Mouse (Mus musculus) inflammation-experienced regulatory T-cells, adult 6 months (primary cell): ENCODE data around the gene Sh2d3c. TPM values are rescaled to one million over a fixed set of nuclear protein-coding genes. Genes with fewer than 3 reads are reported as not detected.

Source experiments
- ATAC-seq: one replicate; pipeline ENCODE4 v1.8.0; 2017
- polyA plus RNA-seq, 3 experiments: library from polyadenylated mRNA; unstranded; fragments of 100-300 nt; shearing (Covaris generic); gene quantifications; one replicate each; pipeline ENCODE4 v1.2.1; 2017

The Sh2d3c gene
- polyA plus RNA-seq, 3 experiments from 2014 or later, result 56.2 to 83.0 (median 61.4) TPM

DNA sequence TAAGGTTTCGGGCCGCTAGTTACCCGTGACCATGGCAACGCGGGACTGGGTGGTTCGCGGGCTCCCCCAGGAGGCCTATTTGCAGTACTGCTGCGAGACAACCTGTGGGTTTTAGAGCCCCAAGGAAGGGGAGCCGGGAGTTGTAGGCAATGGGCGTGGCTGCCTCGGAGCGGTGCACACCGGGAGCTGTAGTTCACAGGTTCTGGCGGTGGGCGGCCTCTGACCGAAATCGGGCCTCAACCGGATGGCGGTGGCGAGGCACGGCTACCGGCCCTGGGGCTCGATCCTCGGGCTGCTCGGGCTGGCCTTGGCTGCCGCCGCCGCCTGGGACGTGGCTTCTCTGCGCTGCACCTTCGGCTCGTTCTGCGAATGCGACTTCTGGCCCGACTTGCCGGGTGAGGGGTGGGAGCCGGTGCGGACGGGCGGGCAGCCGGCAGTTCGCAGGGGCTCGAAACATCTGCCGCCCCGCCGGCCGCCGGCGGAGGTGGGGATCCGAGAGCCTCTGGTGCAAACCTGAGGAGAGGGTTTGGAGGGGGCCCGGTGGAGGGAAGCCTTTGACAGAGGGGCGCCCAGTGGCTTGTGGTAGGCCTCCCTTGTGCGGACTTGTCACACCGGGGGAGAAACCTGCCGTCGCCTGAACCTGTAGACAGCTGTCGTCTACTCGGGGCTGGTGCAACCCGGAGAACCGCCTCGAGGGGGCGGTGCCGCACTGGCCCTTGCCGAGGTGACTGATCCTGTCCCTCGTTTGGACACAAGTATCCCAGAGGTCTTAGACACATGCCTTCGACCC lies 36.4 kb downstream of the Sh2d3c start, which contains the start of gene Tor2a:
Gene Tor2a, plus strand, starts transcription at position 179 of the 790 bp plus-strand sequence.
- ATAC-seq, result peak; percentile 96

DNA sequence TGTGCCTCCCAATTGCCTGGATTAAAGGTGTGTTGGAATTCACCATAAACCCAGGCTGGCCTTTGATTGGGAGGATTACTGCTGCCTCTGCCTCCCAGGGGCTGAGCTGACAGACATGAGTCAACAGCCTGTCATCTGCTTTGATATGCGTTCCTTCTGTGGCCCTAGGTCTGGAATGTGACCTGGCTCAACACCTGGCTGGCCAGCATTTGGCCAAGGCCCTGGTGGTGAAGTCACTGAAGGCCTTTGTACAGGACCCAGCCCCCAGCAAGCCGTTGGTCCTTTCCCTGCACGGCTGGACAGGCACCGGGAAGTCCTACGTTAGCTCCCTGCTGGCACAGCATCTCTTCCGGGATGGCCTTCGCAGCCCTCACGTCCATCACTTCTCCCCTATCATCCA lies 37.6 kb downstream of the Sh2d3c start:
- no peak for ATAC-seq

DNA sequence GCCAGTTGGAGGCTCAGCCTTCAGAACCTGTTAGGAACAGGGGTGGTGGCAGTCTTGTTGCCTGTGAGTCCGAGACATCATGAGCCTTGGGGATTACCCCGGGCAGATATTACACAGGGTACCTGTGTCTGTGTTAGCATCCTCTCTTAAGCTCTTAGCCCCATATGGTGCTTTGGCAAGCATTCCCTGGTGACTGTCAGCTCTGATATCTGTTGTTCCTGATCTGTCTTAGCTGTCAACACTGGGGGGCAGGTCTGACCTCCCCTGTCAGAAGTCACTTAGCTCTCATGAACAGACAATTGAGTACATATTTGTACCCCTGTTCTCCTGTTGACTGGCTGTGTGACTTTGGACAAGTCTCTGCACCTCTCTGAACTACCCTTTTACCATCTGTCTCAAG lies 38.1 kb downstream of the Sh2d3c start:
- ATAC-seq, result no peak

DNA sequence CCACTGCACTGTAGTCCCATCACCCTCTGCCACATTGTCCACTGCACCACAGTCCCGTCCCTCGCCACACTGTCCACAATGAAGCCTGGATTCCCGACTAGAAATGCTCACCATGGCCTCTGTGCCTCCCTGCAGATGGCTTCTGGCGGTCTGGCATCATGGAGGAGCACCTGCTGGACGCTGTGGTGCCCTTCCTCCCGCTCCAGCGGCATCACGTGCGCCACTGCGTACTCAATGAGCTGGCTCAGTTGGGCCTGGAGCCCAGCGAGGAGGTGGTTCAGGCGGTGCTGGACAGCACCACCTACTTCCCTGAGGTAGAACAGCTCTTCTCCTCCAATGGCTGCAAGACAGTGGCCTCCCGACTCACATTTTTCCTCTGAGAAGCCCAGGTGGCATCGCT lies 40.5 kb downstream of the Sh2d3c start:
- ATAC-seq, result no peak

DNA sequence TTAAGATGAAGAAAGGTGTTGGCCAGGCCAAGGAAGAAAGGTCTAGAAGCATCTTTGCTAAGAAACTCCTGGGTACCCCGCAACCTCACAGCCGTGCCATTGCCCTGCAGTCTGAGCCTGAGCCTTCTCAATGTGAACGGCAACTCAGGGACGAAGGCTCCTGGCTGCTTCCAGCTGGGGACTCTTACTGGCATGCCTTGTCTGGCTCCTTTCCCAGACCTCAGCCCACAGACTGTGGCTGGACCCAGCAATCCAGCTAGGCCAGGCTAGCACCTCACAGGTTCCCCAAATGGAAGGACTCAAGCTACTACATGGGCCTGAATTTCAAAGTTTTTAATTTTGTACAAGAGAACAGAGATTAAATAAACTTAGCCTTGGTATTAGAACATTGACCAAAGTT lies 41.0 kb downstream of the Sh2d3c start:
- ATAC-seq, result no peak

DNA sequence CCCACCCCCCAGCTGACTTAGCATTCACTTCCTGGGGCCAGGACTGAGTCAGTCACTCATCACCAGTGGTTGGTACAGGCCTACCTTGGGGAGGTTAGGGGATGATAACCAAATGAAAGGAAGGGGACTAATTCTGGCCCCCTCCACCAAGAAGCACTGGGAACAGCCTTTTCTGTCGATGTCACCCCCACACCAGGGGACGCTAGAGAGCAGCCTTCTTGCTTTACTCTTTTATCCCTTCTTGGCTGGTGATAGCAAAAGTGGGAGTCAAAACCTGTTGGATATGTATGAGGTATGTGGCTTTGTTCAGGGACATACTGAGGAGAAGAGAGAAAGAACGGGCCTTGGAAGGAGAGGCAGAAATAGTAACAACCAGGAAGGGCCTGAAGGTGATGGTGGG lies 42.5 kb downstream of the Sh2d3c start:
- no peak for ATAC-seq

DNA sequence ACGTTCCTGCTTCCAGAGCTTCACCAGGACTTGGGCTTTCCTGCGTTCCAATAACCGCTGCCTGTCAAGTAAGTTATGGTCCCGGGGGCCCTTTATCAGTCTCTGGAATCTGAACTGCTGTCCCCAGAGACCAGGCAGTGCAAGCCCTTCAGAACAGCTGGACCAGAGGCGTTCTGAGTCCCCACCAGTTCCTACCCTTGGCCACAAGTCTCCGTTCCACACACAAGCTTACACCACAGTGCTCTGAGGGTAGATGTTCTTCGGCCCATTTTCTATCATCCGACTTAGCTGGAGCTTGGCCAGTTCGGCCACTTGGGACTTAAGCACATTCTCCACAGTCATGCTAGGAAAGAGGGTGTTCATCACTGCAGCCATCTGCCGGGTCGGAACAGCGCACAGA lies 46.4 kb downstream of the Sh2d3c start:
- ATAC-seq, result no peak

DNA sequence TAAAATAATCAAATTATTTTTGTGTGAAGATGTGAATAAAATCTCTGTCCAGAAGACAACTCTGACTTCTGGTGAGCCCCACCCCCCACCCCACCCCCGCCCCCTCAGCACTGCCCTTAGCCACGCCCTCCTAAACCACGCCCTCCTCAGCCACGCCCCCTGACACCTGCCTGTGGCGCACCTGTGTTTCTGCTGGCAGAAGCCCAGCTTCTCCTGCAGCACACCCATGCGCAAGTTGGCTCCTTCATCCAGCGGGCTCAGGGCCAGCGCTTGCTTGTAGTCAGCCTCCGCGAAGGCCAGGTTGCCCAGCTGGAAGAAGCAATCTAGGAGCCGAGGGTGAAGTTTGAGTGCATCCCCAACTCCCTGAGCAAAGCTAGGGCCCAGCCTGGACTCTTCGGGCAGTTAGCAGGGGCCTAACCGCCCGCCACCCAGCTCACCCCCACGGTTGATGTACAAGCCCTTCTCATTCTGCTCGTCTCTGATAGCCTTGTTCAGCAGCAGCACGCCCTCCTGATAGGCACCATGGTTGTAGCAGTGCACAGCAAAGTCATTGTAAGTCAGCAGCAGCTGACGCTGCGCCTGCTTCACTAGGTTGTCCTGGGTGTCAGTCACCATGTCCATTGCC lies 47.9 kb downstream of the Sh2d3c start:
- ATAC-seq, result no peak

DNA sequence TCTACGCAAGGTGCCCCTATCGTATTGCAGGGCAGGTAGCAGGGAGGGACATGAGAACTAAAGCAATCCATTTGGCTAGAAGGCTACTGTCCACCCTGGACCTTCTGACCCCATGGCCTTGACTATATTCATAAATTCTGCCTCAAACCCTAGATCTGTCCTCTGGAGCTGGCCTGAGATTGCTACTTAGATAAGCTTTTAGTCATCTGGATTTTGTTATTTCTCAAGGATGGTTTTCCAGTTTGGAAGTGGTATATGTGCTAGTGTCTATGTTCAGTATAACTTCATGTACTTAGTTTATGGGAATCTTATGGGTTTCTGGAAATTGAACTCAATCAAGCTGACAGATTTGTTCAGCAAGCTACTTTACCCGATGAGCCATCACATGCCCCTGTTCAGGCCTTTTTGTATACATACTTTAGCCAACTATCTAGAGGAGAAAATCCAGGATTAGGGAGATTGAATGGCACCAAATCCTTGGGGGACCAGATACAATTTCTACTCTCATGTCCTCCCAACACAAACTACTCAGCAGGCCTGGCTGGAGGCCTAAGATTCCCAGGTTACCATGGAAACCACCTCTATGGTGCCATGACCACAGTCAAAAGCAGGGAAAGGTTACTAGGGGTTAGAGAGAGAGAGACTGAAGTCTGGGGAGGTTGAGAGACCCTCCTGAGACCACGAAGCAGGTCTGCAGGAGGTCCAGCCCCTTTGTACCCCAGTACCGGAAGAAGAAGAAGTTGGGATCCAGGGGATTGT lies 48.7 kb downstream of the Sh2d3c start:
- ATAC-seq, result no peak

DNA sequence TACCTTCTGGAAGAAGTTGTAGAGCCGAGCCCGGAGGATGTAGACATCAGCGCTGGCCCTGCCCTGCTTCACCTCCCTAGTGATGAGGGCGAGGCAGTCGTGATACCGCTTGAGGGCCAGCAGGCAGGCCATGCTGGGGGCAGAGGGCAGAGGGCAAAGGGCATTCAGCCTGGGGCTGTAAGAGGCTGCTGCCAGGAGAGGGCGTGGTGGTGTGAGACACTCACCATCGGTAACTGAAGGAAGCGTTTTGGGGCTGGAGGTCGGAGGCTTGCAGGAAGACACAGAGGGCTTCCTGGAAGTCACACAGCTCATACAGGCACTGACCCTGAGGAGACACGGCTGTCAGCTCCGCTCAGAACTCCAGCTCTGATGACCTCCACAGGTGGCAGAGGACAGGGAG lies 51.0 kb downstream of the Sh2d3c start:
- no peak for ATAC-seq

DNA sequence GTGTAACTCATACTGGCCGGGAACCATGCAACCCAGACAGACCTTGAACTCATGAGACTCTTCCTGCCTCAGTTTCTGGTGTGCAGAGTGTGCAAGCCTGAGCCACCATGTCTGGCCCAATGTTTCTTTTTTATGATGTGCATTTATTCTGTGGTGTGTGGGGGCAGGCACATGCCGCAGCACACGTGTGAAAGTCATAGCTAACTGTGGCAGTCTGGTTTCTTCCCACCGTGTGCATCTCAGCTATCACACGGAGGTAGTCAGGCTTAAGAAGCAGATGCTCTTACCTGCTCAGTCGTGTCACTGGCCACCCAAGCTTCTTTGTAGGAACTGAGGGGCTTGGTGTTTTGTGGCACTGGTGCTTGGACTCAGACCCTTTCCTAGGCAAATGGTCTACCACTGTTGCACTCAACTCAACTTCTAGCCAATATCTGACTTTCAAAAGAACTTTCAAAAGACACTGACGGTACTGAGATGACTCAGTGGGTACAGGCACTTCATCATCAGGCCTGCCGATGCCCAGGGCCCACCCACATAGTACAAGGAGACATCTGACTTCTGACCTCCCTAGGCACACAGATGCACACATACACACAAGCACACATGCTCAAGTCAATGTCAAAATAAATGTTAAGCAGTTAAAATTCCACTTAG lies 51.9 kb downstream of the Sh2d3c start:
- no peak for ATAC-seq

DNA sequence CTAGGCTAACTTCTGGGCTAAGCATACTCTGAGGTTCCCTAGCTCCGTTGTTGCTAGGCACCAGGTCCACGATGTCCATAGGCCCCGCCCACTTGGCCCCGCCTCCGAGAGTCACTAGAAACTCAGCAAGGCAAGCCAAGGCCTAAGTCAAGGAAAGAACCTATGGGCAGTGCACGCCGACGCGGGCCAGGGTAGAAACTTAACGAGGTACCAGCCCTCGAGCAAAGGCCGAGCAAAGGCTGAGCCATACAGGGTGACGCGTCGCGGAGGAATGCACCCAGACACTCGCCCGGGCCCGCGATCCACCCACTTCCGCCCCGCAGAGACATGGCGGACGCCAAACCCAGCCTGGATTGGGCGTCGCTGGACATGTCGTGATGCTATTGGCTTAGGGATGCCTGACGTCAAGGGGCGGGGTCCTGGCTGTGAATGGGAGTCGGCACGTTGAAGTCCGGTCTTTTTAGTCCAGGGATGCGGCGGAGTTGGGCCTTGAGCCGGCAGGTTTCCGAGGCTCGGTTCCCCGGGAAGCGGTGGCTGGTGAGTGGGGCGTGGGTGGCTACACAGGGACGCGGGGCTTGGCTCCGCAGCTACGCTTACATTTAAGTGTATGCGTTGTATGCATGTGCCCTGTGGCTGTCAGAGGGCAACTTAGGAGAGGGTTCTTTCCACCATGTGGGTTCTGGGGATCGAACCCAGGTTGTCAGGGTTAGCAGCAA lies 54.7 kb downstream of the Sh2d3c start, which contains the start of the genes Ttc16 and Ptrh1:
Gene Ttc16, minus strand, starts transcription at position 275 of the 716 bp plus-strand sequence.
Gene Ptrh1, plus strand, starts transcription at position 428 of the 716 bp plus-strand sequence.
- peak; percentile 91 for ATAC-seq

DNA sequence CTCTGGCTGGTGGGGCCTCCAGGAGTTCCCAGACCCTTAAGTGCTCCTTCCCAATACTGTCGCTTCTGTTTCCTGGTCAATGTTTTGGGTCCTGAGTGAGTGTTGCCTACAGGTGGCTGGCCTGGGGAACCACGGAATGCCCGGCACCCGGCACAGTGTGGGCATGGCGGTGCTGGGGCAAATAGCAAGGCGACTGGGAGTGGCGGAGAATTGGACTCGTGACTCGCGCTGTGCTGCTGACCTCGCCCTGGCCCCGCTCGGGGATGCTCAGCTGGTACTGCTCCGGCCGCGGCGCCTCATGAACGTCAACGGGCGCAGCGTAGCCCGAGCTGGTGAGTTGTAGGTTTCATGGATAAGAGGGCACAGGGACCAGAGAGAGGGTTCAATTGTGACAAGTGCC lies 55.3 kb downstream of the Sh2d3c start:
- no peak for ATAC-seq

DNA sequence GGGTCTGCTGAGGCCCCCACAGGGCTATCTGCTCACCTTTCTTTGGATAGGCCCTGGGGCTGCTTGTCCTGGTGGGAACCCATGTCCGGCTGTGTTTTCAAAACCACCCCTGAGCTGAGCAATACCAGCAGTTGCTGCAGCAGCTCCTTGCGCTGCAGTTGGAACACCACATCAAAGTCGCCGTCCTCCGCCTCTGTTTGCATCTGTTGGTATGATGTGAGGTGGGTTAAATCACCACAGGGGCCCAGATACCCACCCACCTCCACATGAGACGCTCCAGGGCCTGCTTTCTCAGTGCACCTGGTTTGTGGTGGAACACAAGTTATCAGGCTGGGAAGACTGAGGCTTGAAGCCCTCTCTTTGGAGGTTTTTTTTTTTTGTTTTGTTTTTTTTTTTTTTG lies 57.2 kb downstream of the Sh2d3c start:
- no peak for ATAC-seq

DNA sequence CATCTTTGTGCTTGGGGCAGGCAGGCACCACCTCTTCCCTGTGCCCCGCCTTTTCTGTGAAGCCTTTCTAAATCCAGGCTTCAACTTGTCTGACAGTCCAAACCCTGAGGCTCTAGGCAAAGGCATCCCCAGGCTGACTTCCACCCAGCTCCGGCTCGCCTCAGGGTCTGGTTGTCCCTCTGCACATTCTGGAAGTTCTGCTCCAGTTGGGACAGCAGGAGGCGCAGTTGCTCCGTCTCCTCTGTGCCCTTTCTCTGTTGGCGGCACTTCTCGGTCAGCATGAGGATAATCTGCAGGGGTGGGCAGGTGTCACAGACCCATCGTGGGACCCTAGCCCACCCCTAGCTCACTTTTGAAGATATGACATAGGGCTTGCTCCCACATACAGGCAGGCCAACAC lies 58.3 kb downstream of the Sh2d3c start:
- ATAC-seq, result no peak

DNA sequence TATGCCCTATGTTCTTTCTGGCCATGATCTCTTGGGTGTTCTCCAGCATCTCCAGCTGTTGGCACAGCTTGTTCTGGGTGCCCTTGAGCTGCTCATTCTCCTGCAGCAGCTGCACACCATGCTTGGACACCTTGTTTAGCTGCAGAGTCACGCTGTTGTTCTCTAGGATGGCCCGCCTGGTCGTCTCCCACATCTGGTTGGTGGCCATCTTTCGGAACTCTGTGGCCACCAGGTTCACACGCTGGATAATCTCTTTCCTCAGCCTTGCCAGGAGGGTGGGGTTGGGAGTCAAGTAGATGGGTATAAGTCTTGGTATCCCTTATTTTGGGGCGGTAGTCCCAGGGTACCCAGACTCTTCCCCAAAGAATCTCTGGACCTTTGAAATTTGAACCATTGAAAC lies 58.9 kb downstream of the Sh2d3c start:
- no peak for ATAC-seq

DNA sequence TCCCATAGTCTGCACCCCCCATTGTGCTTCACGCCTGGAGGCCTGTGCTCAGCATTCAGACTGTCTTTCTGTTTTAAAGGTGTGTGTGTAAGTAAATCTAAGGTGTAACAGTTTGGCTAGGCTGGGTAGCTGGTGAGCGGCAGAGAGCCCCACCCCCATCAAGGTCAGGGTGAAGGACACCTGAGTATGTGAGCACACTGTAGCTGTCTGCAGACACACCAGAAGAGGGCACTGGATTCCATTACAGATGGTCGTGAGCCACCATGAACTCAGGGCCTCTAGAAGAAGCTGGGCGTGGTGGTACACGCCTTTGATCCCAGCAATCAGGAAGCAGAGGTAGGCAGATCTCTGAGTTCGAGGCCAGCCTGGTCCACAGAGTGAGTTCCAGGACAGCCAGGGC lies 60.9 kb downstream of the Sh2d3c start:
- no peak for ATAC-seq

DNA sequence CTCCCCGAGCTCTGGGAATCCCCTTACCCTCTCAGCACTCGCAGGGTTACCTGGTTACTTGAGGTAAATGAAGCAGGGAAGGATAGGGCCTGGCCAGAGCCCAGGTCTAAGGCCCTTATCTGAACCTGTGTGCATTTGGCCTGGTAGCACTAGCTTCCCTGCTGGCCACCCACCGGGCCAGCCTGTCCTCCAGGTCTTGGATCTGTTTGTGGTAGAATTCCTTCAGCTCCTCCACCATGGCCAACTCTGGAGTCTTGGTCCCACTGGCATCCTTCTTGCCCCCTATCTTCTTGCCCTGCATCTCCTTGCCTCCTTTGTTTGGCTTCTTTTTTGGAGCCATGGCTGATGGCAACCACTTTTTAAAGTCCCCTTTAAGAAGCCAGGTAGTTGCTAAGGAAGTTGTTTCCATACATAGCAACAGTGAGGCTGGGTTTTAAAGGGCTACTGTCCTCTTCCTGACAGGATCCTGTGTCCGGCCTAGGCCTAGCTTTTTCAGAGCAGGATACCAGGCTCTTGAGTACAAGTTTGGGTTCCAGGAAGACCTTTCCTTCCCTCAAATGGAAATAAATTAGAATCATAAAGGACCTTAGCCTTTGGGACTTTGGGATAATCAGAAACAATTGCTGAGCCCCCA lies 63.3 kb downstream of the Sh2d3c start, which contains the start of gene Cfap157:
Gene Cfap157, minus strand, starts transcription at position 381 of the 634 bp plus-strand sequence.
- ATAC-seq, result no peak

DNA sequence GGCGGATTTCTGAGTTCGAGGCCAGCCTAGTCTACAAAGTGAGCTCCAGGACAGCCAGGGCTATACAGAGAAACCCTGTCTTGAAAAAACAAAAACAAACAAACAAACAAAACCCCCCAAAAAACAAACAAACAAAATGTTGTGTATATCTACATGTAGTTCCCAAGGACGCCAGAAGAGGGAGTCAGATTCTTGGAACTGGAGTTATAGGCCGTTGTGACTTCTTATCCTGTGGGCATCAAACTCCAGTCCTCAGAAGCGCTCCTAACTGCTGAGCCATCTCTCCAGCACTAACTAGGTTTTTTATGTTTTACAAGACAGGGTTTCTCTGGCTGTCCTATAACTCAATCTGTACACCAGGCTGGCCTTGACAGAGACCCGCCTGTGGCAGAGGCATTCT lies 66.3 kb downstream of the Sh2d3c start:
- ATAC-seq, result no peak

DNA sequence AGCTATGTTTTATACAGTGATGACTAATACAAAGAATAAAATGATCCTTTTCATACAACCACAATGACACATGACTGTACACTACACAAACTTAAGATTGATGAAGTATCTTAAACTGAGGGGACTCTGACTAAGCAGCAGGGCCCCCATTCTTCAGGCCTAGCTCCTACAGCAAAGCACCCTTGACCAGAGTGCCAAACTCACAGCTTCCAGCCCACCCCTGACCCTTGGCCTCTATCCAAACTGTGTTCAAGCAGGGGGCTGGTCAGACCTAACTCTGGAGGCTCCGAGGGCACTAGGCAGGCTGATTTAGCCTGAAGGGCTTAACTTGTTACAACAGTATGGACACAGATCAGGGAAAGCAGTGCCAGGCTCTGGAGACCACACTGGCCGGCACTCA lies 67.7 kb downstream of the Sh2d3c start:
- no peak for ATAC-seq

DNA sequence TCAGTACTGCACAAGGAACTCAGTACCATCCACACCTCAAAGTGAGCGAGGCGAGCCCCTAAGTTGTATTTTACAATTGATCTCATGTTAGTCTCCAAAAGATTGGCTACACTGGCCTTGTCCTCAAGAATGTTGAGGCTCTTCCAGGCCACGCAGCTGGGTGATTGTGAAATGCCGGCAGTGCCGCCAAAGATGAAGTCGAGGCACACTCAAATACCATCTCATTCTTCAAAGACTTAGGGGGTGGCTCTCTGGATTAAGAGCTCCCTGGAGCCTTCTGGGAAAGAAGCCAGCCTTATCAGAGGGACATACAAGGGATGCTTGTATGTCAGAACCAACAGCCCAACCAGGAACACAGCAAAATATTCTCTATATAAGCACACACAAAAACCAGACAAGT lies 70.4 kb downstream of the Sh2d3c start:
- no peak for ATAC-seq
